Mouse (Mus musculus): ENCODE results near the gene Gm20425.
"Not testable (repeated sequence)": the region's sequence is repeated elsewhere in the genome, so short reads cannot be mapped to it uniquely, and the experiment has no call there.

Gene Gm20425

DNA sequence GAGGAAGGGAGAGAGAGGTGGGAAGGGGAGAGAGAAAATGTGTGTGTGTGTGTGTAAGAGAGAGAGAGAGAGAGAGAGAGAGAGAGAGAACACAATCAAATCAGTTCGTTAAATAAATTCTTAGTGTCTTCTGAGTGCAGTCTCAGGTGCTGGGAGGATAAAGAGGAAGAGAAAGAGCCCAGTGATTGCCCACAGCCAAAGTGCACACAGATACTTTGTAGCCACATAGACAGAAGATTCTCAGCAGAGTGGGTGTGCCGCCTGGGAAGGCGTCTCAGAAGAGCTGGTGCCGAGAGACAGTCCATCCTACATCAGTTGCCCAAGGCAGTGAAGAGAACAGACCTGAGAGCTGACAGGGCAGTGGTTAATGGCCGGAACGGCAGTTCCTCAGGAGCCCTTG lies 15.8 kb downstream of the Gm20425 start:
- no peak for DNase-seq

DNA sequence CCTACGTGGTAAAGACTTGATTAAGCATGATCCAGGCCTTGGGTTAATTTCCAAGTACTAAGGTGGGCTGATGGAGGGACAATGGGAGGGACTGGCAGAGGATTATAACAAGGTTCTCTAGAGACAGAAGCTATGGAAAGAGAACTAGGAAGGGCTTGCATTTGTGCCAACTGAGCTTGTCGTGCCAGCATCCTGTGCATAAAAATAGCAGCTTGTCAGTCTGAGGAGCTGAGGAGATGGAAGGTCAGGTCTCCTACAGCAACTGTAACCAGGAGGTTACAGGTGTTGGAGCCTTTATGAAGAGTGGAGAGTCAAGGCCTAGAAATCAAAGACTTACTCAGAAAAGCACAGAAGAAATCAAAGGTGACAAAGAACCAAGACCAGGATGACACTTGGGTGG lies 16.5 kb downstream of the Gm20425 start:
- DNase-seq = no peak

DNA sequence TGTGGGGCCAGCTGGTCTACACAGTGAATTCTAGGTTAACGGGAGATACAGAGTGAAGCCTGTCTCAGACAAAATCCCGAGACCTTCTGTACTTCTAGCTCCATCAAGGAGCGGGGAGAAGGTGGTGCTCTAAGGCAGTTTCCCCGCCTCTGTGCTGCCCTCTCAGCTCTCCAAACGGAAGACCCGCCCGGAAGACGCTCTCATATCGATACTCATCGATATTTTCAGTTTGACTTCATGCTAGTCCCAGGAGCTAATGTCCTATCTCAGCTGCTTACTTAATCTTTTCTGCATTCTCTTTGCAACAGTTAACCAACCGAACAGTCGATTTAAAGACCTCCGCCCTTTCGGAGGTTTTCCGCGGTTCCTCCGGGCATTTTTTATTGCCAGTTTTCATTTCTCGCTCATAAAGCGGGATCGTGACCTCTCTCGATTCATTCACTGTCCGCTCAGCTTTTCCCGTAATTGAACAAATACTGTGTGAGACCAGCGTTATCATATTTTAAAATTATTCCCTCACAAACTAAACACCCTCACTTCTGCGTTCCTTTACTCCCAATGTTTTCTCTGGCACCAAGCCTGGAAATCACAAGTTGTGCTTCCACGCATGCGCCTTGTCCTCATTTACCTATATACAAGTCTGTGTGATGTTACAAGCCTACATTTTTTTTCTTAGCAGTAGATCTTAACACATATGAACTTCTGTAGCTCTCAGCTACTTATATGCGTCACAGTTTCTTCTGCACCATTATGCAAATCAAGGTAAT lies 17.3 kb downstream of the Gm20425 start:
- DNase-seq = no peak

DNA sequence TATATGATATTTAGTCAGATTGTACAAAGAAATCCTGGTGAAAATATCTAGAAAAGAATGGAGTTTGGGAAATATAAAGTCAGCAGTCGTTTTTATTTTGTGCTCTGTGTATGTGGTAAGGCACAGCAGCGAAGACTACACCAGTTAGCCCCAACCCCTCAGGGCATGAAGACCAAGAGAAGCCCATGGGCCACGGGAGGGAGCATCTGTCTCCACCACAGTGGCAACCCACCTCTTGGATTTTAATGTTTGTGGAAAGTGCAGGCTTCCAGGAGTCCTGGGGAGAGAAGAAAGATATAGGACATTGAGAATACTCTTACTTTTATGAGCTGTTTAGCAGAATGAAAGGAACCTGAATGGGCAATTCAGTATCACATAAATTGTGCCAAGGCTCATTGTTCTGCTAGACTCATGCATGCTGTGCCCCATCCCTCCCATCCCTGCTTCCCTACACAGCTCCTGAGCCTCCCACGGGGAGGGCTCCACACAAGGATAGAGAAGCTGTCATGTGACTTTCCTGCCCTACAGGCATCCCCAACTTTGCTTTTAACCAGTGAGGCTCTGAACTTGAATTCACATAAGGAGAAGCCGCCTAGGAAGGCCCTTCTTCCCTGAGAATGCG lies 21.2 kb downstream of the Gm20425 start:
- DNase-seq = no peak

DNA sequence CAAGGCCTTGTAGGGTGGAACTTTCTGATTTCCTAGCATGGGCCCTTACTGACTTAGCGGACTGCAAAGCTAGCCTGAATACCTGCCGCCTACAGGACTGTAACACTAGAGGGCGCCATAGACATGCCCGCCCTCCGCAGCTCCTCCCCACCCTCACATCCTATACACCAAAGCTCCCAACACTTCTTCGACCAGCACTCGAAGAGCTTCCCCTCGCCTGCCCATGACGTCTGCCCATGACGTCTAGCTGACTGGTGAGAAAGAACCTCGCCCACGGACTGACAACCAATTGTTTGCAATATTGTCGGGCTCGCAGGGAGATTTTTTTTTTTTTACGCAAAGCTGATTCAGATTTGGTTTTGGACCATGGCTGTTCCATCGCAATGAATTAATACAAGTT lies 22.3 kb downstream of the Gm20425 start:
- peak; percentile 54 for DNase-seq

DNA sequence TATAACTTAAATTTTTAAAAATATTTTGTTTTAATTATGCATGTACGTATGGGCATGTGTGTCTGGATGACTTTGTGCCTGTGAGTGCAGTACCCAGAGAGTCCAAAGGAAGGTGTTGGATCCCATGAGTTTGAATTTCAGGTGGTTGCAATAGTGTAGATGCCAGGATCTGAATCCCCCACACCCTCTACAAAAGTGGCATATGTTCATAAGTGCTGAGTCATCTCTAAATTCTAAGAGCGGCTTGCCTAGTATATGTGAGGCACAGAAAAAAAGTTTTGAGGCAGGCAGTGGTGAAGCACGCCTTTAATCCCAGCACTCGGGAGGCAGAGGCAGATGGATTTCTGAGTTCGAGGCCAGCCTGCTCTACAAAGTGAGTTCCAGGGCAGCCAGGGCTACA lies 24.3 kb downstream of the Gm20425 start:
- DNase-seq = no peak

DNA sequence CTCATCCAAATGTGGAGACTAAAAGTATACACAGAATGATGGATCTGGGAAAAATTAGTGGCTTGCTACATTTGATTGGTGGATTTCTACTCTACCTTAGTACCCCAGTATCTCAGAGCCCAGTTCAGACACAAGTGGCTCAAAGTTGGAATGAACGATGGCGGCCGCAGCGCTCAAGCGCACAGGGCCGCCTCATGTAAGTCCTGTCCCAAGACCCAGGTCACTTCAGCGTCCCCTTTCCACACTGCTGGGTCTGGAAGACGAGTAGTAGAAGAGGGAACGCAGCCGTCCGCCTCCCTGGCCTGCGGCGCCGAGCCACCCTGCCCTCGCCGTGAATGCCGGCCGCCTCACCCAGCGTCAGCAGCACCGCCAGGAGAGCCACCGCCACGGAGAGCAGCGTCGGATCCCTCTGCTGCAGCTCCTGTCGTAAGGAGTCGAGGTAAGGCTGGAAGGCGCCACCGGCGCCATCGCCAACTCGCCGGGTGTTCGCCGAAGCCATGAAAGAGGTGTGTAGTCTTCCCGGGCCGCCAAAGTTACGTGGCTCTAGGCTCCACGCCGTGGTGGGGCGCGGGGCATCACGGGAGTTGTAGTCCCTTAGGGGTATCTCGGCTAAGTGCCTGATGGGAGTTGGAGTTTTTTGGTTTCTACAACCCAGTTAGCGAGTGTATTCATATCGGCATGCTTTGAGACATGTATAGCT lies 28.4 kb downstream of the Gm20425 start, which contains the start of gene Srprb:
Gene Srprb (minus strand): TSS at position 577 of the 700 bp plus-strand sequence.
- peak; percentile 87 for DNase-seq

DNA sequence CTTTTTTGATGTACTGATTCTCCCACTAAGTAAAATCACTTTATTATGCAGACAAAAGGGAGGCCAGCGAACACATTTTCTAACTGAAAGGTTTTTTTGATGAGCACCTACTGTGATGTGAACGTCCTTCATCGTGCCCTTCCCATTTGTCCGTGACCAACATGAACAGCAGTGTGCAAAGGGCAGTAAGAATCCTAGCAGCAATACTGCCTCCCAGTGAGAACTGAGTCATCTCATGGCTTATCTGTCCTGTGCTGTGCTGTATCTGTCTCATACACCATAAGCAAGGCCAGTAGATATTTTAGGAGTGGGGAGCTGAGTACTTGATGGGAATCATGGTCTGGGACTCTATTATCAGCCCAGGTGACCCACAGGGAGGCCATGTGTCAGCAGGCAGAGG lies 41.7 kb downstream of the Gm20425 start:
- no peak for DNase-seq

DNA sequence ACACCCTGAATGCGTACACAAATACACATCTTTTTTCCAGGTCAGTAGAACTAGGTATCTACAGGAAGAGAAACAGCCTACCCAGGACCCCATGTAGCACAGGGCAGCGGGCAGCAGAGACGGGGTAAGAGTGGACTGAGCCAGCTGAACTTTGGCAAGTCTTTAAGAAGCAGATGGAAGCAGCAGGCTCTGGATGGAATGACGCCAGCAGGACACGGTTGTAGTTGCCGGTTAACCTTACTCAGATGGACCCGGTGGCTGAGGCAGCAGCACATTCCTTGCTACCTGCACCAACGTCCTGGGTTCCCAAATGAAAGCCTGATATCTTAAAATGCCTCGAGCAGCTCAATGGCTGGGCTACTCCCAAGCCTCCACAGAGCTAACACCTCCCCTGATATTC lies 43.4 kb downstream of the Gm20425 start:
- peak; percentile 71 for DNase-seq

DNA sequence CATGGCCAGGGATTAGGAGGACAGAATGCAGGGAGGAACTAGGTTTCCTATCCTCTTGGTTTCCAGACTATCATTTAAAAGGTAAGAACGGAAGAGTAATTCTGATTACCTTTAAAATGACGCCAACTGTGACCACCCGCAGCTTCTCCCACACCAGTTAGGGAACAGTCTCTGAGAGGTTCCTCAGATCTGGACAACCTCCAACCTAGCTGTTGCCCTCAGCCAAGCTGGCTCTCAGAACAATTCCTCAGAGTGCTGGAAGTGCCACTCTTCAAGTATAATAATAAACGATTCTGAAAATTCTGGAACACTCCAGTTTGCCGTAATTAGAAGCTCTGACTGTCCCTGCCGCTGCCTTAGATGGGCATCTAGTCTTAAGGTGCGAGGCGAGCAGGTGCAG lies 44.2 kb downstream of the Gm20425 start:
- peak; percentile 36 for DNase-seq

DNA sequence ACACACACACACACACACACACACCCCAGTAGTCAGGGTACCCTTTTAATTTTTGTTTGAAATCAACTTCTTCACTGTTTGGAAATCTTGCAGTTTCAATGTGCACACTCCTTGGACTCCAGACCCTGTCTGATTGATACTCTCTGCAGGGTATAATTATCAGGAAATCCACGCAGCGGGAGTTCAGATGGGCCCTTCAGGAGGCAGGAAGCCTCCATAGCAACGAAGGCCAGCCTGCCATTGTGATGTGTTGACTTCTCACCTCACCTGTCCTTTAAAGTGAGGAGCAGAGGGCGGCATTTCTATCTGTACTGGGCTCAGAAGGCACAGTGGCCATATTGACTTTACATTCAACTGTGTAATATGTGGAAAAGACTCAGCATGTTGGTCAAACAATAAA lies 45.3 kb downstream of the Gm20425 start:
- no peak for DNase-seq

DNA sequence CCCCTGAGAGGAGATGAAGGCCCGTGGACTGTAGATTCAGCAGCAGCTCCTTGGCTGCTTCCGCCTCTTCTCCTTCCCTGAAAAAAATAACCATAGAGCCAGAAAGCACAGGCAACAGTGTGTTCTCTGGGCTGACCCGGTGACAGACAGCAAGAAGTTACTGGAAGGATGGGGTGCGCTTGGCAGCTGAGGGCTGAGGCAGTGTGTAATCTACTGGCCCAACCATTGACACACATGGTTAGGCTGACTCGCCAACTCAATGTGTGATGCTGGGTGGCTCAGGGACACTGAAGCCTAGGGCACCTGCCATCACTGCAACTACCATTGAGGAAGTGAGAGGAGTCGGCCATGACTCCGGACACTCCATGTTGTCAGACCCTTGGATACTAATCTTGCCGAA lies 48.2 kb downstream of the Gm20425 start:
- DNase-seq = no peak

DNA sequence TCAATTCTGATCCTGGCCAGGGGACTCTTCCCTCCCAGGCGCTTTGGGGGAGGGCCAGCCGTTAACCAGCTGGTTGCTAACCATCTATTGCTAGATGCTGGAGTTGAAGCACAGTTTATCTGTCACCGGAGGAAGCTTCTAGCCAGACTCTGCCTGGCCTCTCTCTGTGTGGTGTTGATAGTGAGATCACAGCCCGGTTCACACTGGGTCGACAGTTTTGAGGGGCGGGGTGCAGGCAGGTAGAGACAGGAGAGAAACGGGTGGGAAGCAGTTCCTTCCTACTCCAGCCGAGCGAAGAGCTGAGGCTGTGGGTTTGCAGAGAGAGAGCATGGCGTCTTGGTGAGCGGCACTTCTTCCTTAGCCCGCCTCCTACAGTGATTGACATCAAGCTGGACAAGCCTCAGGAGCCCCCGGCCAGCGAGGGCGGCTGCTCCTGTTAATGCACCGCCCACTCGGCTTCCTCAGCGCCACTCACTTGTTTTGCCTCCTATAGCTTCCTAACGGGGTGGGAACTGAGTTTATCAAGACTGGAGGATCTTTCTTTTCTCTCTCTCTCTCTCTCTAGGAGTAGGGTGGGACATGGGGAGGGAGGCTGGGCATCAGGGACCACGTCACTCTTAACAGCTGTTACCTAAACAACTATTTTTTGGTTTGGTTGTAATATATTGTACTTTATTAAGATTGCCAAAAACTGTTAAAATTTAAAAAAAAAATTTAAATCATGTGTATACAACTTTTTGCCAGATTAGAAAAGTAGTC lies 49.1 kb downstream of the Gm20425 start:
- no peak for DNase-seq

DNA sequence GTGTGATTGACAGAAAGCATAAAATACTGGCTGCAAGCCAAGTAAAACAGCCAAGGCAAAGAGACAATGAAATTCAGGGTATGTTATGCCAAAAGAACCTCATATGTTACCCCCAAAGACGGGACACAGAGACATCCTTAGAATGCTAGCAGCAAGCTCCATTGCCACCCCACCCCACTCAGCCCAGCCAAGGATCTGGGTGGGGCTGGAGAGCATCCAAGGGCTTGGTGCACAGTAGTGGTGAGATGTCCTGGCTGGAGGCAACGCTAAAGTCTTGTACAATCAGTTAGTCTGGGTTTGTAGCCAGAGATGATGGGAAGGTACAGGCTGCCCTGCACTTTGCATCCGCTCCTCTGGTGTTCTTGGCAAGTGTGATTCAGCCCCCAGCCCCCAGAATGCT lies 49.8 kb downstream of the Gm20425 start:
- peak; percentile 42 for DNase-seq

DNA sequence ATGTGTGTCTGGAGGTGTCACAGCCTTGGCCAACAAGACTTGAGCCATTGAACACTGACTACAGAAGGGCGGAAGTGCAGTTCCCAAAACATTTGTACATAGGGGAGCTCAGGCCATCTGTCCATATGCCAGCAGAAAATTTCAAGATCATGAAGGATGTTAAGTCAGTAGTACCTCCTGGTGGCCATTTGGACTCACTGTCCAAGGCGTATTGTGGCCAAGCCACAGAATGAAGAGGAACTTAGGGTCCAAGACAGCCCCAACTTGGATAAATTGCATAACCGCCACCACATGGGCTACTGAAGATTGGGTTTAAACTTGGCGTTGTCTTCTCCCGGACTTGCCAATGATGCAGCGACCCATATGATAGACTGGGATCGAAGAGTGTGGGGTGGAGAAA lies 54.4 kb downstream of the Gm20425 start:
- DNase-seq = no peak

DNA sequence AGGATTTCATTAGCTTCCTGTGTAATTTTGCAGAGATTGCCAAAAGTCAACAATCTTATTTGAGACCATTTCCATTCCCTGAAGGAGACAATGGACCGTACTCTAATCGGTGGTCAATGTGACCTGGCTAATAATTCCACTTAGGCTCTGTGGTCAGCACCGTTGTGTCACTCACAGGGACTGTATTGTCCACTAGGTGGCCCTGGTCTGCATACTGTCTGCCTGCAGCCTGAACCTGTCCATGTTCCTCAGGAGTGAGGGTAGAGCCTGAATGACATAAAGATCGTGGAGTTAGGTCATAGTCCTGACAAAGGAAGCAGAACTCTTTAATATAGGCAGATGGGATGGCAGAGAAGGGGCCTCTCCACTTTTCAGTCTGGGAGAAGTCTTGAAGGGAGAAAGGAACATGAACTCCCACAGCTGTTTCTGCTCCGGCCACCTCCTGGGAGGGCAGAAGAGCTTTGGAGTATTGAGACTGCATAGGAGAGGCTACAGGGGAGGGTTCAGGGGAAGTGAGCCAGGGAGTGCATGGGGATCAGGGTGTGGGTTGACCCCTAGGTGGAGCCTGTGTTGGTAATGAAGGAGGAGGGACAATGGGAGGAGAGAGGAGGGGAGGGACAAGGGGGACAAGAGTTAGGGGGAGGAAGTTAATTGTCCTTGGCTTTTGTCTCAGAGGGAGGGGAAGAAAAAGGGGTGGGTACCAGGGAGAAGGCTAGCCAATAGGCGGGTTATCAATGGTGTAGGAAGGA lies 55.2 kb downstream of the Gm20425 start:
- no peak for DNase-seq

DNA sequence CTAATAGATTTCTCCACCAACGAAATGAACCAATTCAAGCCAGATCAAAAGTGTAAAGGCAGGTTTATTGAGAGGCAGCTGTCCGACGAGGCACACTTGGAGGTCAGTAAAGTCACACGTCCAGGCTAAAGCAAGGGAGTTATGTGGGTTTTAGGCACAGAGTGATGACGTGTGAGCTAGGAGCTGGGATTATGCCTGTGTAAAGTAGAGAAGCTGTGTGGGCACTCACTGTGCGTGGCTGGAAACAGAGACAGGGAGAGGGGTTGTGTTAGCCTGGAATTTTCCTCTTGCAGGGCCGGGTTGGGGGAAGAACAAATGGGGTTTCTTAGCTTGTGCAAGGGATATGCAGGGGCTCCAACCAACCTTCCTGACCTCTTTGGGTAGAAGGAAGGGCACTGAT lies 61.3 kb downstream of the Gm20425 start:
- no peak for DNase-seq

DNA sequence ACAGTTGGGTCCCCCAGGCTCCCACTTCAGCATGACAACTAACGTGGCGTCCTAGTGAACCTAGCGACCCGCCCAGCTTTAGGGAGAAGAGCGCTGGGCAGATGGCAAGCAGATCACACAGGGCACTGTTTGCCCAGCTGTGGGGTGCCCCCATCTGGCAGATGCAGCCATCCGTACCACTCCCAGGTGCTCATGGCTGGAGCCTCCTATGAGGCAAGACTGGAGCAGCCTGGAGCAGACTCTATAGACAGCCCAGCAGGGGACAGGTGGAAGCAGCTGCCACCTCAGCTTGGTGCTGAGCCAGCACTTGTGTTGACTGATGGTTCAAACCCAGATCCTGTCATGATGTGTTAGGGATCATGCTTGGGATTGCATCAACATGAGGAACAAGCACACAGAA lies 62.1 kb downstream of the Gm20425 start:
- DNase-seq = no peak

DNA sequence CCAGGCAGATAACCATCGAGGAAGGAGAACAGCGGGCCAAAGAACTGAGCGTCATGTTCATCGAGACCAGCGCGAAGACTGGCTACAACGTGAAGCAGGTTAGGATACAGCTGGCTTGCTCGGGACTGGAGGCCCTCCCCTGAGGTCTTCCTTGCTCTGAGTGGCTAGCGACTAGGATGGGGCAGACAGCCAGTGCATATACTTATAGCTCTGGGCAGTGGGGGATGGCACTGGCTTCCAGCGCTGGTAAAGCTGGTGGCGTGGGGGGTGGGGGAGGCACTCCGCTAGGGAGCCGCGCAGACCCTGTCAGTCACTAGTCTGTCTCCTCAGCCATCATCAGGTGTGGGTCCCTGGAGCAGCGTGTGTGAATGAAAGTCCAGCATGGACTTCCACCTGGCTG lies 66.3 kb downstream of the Gm20425 start:
- DNase-seq = no peak

DNA sequence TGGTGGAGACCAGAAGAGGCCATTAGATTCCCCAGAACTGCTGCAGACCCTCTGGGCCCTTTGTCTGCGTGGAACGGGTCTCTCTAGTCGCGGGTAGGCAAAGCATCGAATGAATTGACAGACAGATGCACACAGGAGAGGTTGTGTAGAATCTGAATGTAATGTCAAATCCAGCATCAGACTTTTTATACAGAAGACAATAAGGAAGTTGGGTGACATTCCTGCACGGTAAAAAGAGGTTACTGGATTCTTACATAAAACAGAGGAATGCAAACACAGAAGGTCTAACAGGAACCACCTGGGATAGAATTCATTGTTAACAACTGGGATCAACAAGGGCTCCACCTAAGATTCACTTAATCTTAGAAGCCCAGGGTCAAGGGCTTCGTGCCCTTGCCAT lies 74.9 kb downstream of the Gm20425 start:
- DNase-seq = not testable (repeated sequence)

DNA sequence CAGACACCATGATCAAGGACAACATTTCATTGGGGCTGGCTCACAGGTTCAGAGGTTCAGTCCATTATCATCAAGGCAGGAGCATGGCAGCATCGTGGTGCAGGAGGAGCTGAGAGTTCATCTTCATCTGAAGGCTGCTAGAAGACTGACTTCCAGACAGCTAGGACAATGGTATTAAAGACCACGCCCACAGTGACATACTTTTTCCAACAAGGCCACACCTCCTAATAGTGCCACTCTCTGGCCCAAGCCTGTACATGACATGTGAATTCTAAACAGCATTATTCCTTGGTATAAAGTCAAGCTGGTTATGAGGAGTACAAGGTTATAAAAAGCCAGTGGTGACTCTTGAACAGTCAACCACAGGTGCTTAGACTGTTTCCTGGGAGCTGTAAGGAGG lies 75.5 kb downstream of the Gm20425 start:
- DNase-seq = no peak

DNA sequence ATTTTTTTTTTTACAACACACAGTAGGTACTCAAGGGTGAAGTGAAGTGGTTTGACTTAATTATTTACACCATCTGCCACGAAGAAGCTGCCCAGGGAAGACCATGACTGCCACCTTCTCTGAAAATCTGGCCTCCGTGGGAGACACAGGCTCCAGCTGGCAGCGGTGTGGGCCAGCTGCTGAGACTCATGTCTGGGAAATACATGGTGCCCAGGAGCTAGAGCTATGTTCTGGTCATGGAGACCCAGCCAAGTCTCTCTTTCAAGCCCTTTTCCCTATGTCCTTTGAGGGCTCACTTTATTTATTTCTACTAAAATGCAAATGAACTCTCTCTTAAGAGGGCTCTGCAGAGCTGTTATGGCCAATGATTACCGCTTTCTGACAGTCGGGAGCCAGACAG lies 76.8 kb downstream of the Gm20425 start:
- no peak for DNase-seq
